Mouse (Mus musculus) mesoderm, embryonic 11.5 days (tissue): Measurements from ENCODE around the gene Hic1.

Experiments
- DNase-seq: peaks from one replicate; pipeline ENCODE4 v3.0.0-alpha.2; 2012; ENCODE audit warnings: low read depth, low spot score

Hic1 gene

DNA sequence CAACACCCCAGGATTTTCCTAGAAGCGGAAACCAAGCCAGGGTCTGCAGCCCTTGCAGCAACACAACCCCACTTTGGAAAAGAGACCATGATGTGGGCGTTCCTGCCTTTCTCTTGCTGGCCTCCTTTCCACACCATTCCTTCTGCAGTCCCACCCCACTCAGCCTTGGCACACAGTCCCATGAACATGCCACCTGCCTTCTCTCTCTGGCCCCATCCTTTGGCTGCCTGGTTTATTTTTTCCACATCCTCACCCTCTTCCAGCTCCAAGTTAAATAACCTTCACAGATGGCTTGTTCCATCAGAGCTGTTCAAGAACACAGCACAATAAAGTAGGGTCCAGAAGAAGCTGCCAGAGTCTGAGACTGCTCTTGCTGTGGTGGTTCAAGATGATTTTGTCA, 50.0 kb downstream of the Hic1 start:
- no peak for DNase-seq

DNA sequence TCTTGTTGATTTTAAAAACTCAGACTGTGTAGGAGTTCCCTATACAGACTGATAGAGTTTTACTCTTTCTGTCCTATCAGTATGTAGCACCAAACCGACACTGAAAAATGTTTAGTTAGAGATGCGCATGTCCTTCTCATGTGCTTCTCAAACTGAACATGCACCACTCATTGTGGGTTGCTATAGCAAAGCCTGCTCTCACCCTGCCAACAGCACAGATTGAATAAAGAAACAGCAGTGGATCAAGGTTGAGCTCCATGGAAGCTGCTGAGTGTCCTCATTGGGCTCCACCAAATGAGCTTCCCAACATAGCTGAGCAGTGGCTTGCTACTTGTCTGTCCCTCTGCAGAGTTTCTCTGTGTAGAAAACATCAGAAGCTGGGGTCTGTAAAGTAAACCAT, 51.2 kb downstream of the Hic1 start:
- DNase-seq: no peak

DNA sequence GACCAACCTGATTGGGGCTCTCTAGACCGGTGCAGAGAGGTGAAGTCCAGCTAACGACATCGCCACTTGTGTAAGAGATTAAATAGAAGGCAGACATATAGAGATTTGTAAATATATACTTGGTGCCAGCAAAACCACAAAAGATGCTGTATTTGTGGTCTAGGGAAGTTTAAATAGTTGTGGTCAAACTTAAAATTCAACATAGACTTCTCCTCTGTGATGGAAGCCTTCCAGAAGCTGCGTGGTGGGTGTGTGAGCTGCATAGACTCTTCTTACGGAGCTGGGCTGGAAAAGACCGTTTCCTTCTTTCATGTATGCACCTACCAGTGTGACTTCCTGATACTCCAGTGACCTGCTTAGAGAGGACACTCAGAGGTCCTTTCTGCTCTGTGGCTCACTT, 52.9 kb downstream of the Hic1 start:
- no peak for DNase-seq
